Mouse (Mus musculus) MEL (cell line): ENCODE measurements around the gene Clic4. TPM values are rescaled to one million over a fixed set of nuclear protein-coding genes. Genes with fewer than 3 reads are reported as not detected.
A peak's percentile ranks its signal among the peaks of the same experiment; 100 is the strongest.

ENCODE experiments used
- DNase-seq: peaks from one replicate; pipeline ENCODE4 v3.0.0; 2011; ENCODE audit warnings: low read depth, low spot score
- H3K27ac ChIP-seq: 2 replicates; pipeline ENCODE4 v1.5.1; 2012; ENCODE audit warnings: low read depth, mild to moderate bottlenecking, control low read depth, low read length, moderate library complexity; ENCODE audit not compliant: control insufficient read depth
- H3K27me3 ChIP-seq, 2 experiments: fragments of 150-350 bp in 1 of 2; sonication (generic) in 1 of 2; 2 replicates each; pipeline ENCODE4 v1.6.1; 2012; ENCODE audit warnings: low read length in 2 of 2, mild to moderate bottlenecking in 2 of 2, improper control_type of control experiment in 1 of 2, moderate library complexity in 1 of 2; ENCODE audit not compliant: insufficient read depth in 2 of 2, control insufficient read depth in 1 of 2
- H3K36me3 ChIP-seq, 2 experiments: 2 replicates each; pipeline ENCODE4 v1.6.1; 2012 to 2014; ENCODE audit warnings: low read length in 2 of 2, improper control_type of control experiment in 1 of 2, inconsistent platforms in 1 of 2, mild to moderate bottlenecking in 1 of 2; ENCODE audit not compliant: insufficient read depth in 2 of 2, control insufficient read depth in 1 of 2
- H3K4me1 ChIP-seq, 2 experiments: fragments of 150-350 bp in 1 of 2; sonication (generic) in 1 of 2; 2 replicates each; pipeline ENCODE4 v1.6.1; 2012; ENCODE audit warnings: low read length in 2 of 2, improper control_type of control experiment in 1 of 2, mild to moderate bottlenecking in 1 of 2; ENCODE audit not compliant: insufficient read depth in 2 of 2, control insufficient read depth in 1 of 2
- H3K4me3 ChIP-seq, 2 experiments: fragments of 150-350 bp in 1 of 2; sonication (generic) in 1 of 2; 2 replicates each; pipeline ENCODE4 v1.5.1; 2012; ENCODE audit warnings: low read depth in 2 of 2, low read length in 2 of 2, mild to moderate bottlenecking in 2 of 2, moderate library complexity in 2 of 2, control low read depth in 1 of 2, improper control_type of control experiment in 1 of 2; ENCODE audit not compliant: control insufficient read depth in 1 of 2, insufficient read depth in 1 of 2
- H3K79me2 ChIP-seq: 2 replicates; pipeline ENCODE4 v1.6.1; 2012; ENCODE audit warnings: mild to moderate bottlenecking, low read length, moderate library complexity; ENCODE audit not compliant: control insufficient read depth, poor library complexity, insufficient read depth
- H3K9ac ChIP-seq: 2 replicates; pipeline ENCODE4 v1.6.1; 2012; ENCODE audit warnings: low read depth, mild to moderate bottlenecking, control low read depth, low read length, moderate library complexity; ENCODE audit not compliant: control insufficient read depth, poor library complexity, severe bottlenecking
- H3K9me3 ChIP-seq: fragments of 150-350 bp; sonication (generic); replicated peaks from 2 replicates; pipeline ENCODE4 v1.6.1; 2012; ENCODE audit warnings: mild to moderate bottlenecking, low read length, improper control_type of control experiment, moderate library complexity; ENCODE audit not compliant: insufficient read depth
- BHLHE40 ChIP-seq: IDR thresholded peaks from 2 replicates; pipeline ENCODE4 v1.6.1; 2012; ENCODE audit warnings: low read depth, mild to moderate bottlenecking, inconsistent platforms, low read length, improper control_type of control experiment, borderline replicate concordance
- CTCF ChIP-seq, 3 experiments: IDR thresholded peaks in 2 of 3; conservative IDR thresholded peaks in 1 of 3; 2 replicates each; pipeline ENCODE4 v1.5.1; 2011 to 2012; ENCODE audit warnings: low read length in 3 of 3, low read depth in 2 of 3, mild to moderate bottlenecking in 2 of 3, improper control_type of control experiment in 1 of 3, inconsistent platforms in 1 of 3, mixed read lengths in 1 of 3, moderate library complexity in 1 of 3; ENCODE audit not compliant: control insufficient read depth in 1 of 3, insufficient read depth in 1 of 3, poor library complexity in 1 of 3, severe bottlenecking in 1 of 3
- ELF1 ChIP-seq: IDR thresholded peaks from 2 replicates; pipeline ENCODE4 v1.6.1; 2014; ENCODE audit warnings: low read depth, mild to moderate bottlenecking, inconsistent platforms, low read length, improper control_type of control experiment, moderate library complexity
- EP300 ChIP-seq, 2 experiments: IDR thresholded peaks; 2 replicates each; pipeline ENCODE4 v1.6.1; 2011; ENCODE audit warnings: improper control_type of control experiment in 2 of 2, low read length in 2 of 2, low read depth in 1 of 2, mild to moderate bottlenecking in 1 of 2
- GABPA ChIP-seq: IDR thresholded peaks from 2 replicates; pipeline ENCODE4 v1.6.1; 2012; ENCODE audit warnings: low read depth, mild to moderate bottlenecking, inconsistent platforms, low read length, improper control_type of control experiment, moderate library complexity
- GATA1 ChIP-seq: IDR thresholded peaks from 2 replicates; pipeline ENCODE4 v1.6.1; 2011; ENCODE audit warnings: low read depth, low read length, improper control_type of control experiment
- HCFC1 ChIP-seq: IDR thresholded peaks from 2 replicates; pipeline ENCODE4 v1.6.1; 2012; ENCODE audit warnings: low read depth, mild to moderate bottlenecking, inconsistent platforms, low read length, improper control_type of control experiment, moderate library complexity
- JUND ChIP-seq: IDR thresholded peaks from 2 replicates; pipeline ENCODE4 v1.6.1; 2011; ENCODE audit warnings: low read depth, mild to moderate bottlenecking, improper control_type of control experiment, low read length
- MAFK ChIP-seq: IDR thresholded peaks from 2 replicates; pipeline ENCODE4 v1.6.1; 2011; ENCODE audit warnings: low read depth, mild to moderate bottlenecking, low read length, improper control_type of control experiment, borderline replicate concordance
- MAX ChIP-seq: IDR thresholded peaks from 2 replicates; pipeline ENCODE4 v1.6.1; 2011; ENCODE audit warnings: low read length, improper control_type of control experiment
- MEF2A ChIP-seq: IDR thresholded peaks from 2 replicates; pipeline ENCODE4 v1.6.1; 2014; ENCODE audit warnings: low read depth, mild to moderate bottlenecking, inconsistent platforms, low read length, improper control_type of control experiment; ENCODE audit not compliant: poor library complexity, insufficient replicate concordance, severe bottlenecking; ENCODE audit errors: extremely low read depth
- MYC ChIP-seq: IDR thresholded peaks from 2 replicates; pipeline ENCODE4 v1.6.1; 2011; ENCODE audit warnings: low read depth, mild to moderate bottlenecking, low read length, improper control_type of control experiment, moderate library complexity
- NRF1 ChIP-seq: IDR thresholded peaks from 2 replicates; pipeline ENCODE4 v1.6.1; 2014; ENCODE audit warnings: low read depth, mild to moderate bottlenecking, inconsistent platforms, low read length, improper control_type of control experiment, moderate library complexity; ENCODE audit not compliant: poor library complexity, insufficient read depth, severe bottlenecking
- POLR2A ChIP-seq, 2 experiments: IDR thresholded peaks; 2 replicates each; pipeline ENCODE4 v1.6.1; 2011 to 2012; ENCODE audit warnings: low read length in 2 of 2, mild to moderate bottlenecking in 2 of 2, control low read depth in 1 of 2, improper control_type of control experiment in 1 of 2, low read depth in 1 of 2, moderate library complexity in 1 of 2; ENCODE audit not compliant: control insufficient read depth in 1 of 2, insufficient read depth in 1 of 2, poor library complexity in 1 of 2
- POLR2AphosphoS2 ChIP-seq: IDR thresholded peaks from 2 replicates; pipeline ENCODE4 v1.6.1; 2011; ENCODE audit warnings: low read length, improper control_type of control experiment
- POLR2AphosphoS5 ChIP-seq: IDR thresholded peaks from 2 replicates; pipeline ENCODE4 v1.6.1; 2012; ENCODE audit warnings: low read depth, borderline replicate concordance, mild to moderate bottlenecking, inconsistent platforms, low read length, moderate library complexity, mixed read lengths
- RAD21 ChIP-seq: IDR thresholded peaks from 2 replicates; pipeline ENCODE4 v1.6.1; 2011; ENCODE audit warnings: mild to moderate bottlenecking, low read depth, low read length, improper control_type of control experiment
- RCOR1 ChIP-seq: IDR thresholded peaks from 2 replicates; pipeline ENCODE4 v1.6.1; 2012; ENCODE audit warnings: low read depth, mild to moderate bottlenecking, inconsistent platforms, low read length, improper control_type of control experiment
- SIN3A ChIP-seq: IDR thresholded peaks from 2 replicates; pipeline ENCODE4 v1.6.1; 2012; ENCODE audit warnings: low read length, improper control_type of control experiment, inconsistent platforms
- TAL1 ChIP-seq: IDR thresholded peaks from 2 replicates; pipeline ENCODE4 v1.6.1; 2012; ENCODE audit warnings: mild to moderate bottlenecking, inconsistent platforms, low read length, moderate library complexity, mixed read lengths
- TBP ChIP-seq: IDR thresholded peaks from 2 replicates; pipeline ENCODE4 v1.8.0; 2011; ENCODE audit warnings: low read depth, low read length, improper control_type of control experiment
- TCF12 ChIP-seq: IDR thresholded peaks from 2 replicates; pipeline ENCODE4 v1.6.1; 2014; ENCODE audit warnings: low read depth, mild to moderate bottlenecking, inconsistent platforms, low read length, improper control_type of control experiment, moderate library complexity
- UBTF ChIP-seq: IDR thresholded peaks from 2 replicates; pipeline ENCODE4 v1.6.1; 2012; ENCODE audit warnings: low read depth, mild to moderate bottlenecking, inconsistent platforms, low read length, improper control_type of control experiment, moderate library complexity, borderline replicate concordance; ENCODE audit not compliant: insufficient read depth
- USF2 ChIP-seq, 2 experiments: IDR thresholded peaks; 2 replicates each; pipeline ENCODE4 v1.6.1; 2011 to 2012; ENCODE audit warnings: improper control_type of control experiment in 2 of 2, low read length in 2 of 2, borderline replicate concordance in 1 of 2, inconsistent platforms in 1 of 2, low read depth in 1 of 2, mild to moderate bottlenecking in 1 of 2; ENCODE audit not compliant: insufficient read depth in 1 of 2
- ZKSCAN1 ChIP-seq: IDR thresholded peaks from 2 replicates; pipeline ENCODE4 v1.6.1; 2012; ENCODE audit warnings: low read depth, mild to moderate bottlenecking, inconsistent platforms, low read length, improper control_type of control experiment, moderate library complexity
- ZNF384 ChIP-seq: IDR thresholded peaks from 2 replicates; pipeline ENCODE4 v1.6.1; 2012; ENCODE audit warnings: low read depth, mild to moderate bottlenecking, inconsistent platforms, low read length, improper control_type of control experiment
- polyA plus RNA-seq, 2 experiments: library from polyadenylated mRNA; stranded (reverse) in 1 of 2; unstranded in 1 of 2; fragments of >175 nt in 1 of 2; fragments of >200 nt in 1 of 2; gene quantifications; 2 replicates each; pipeline versions ENCODE4 v1.2.1 to v1.2.4; 2012; ENCODE audit warnings: low replicate concordance in 2 of 2, low read depth in 1 of 2; ENCODE audit not compliant: insufficient read length in 2 of 2, insufficient read depth in 1 of 2, missing spikeins in 1 of 2
- total RNA-seq: library from RNA; depleted of rRNA; stranded (reverse); fragments of 300-350 nt; gene quantifications from 2 replicates; pipeline ENCODE4 v1.2.3, GENCODE M21; 2012

Gene Clic4
- total and polyA plus RNA-seq, 3 experiments: 32.9 to 274 (median 83.8) TPM

DNA sequence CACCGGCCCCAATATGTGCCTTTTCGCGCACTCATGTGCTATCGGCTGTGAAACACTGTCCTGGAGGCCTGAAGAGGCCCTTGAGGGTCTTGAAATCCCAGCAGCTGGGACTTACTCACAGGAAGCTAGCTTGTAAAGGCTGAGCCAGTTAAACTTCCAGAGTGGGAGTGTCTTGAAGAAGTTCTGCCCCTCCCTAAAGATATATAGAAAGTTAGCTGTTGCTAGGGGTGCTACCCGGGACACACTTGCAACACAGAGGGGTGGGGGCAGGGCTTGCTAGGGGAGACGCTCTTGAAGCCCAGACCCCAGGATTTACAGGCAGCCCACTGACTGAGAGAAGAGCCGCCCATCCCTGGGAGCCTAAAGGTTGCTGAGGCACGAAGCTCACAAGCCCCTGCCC, 12.8 kb upstream of the Clic4 start:
- H3K27ac ChIP-seq: peak overlapping the region; percentile 81; the same call in 1 of the 2 replicates
- H3K9me3 ChIP-seq: no peaks in the 10 kb centered on the region

DNA sequence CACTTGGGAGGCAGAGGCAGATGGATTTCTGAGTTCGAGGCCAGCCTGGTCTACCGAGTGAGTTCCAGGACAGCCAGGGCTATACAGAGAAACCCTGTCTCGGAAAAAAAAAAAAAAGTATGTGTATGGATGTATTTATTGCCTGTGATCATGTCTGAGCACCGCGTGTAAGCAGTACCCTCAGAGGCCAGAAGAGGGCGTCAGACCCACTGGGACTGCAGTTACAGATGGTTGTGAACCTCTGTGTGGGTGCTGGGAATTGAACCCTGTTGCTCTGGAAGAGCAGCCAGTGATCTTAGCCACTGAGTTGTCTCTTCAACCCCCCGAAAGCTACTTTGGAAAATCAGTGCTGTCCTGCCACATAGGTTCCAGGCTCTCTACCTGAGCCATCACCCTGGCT, 11.3 kb upstream of the Clic4 start:
- no peak for DNase-seq
- Histone ChIP-seq H3K4me1 (peaks cover 15 to 34% of the 10 kb centered on the region in 2 experiments), H3K9ac (no peak overlapping the region), H3K36me3 (peaks cover 0 to 24% of the 10 kb centered on the region in 2 experiments; a peak in 2 of 4 replicates), H3K27ac (no peak overlapping the region), H3K79me2 (no peaks in the 10 kb centered on the region), H3K27me3 (no peaks in the 10 kb centered on the region), H3K4me3 (no peak overlapping the region), H3K9me3 (no peaks in the 10 kb centered on the region)
- TF ChIP-seq RCOR1 (no peak), ZNF384 (no peak), MAFK (no peak), POLR2AphosphoS5 (no peak), BHLHE40 (no peak), ZKSCAN1 (no peak), CTCF (IDR thresholded peaks at IDR 0.05 in 2 of 3, conservative IDR thresholded peaks at IDR 0.05 in 1 of 3; ENCODE audit: control insufficient read depth in 1 of 3, insufficient read depth in 1 of 3, low read depth in 2 of 3, low read length in 3 of 3, poor library complexity in 1 of 3, severe bottlenecking in 1 of 3) (peak; percentile 29 to 46 (median 45)), TBP (no peak), USF2 (IDR thresholded peaks at IDR 0.05; ENCODE audit: borderline replicate concordance in 1 of 2, insufficient read depth in 1 of 2, low read depth in 1 of 2, low read length in 2 of 2) (no peak), POLR2A (IDR thresholded peaks at IDR 0.05; ENCODE audit: control insufficient read depth in 1 of 2, insufficient read depth in 1 of 2, low read depth in 1 of 2, low read length in 2 of 2, poor library complexity in 1 of 2) (no peak), MEF2A (no peak), ELF1 (no peak), SIN3A (no peak), RAD21 (peak; percentile 4; the same call in 1 of the 2 replicates), GATA1 (no peak)

More for the DNA sequence above, 12.8 kb upstream of the Clic4 start:
- TF ChIP-seq MYC (no peak), POLR2AphosphoS2 (no peak), MAFK (no peak), JUND (no peak), NRF1 (no peak), TCF12 (no peak), GABPA (no peak), RCOR1 (no peak), MAX (no peak), TAL1 (no peak), ZKSCAN1 (no peak), EP300 (IDR thresholded peaks at IDR 0.05; ENCODE audit: low read depth in 1 of 2, low read length in 2 of 2) (no peak), HCFC1 (no peak), RAD21 (no peak), USF2 (IDR thresholded peaks at IDR 0.05; ENCODE audit: borderline replicate concordance in 1 of 2, insufficient read depth in 1 of 2, low read depth in 1 of 2, low read length in 2 of 2) (no peak), UBTF (no peak)
- Histone ChIP-seq H3K9ac (peak overlapping the region; percentile 59; the same call in 1 of the 2 replicates), H3K79me2 (no peaks in the 10 kb centered on the region), H3K4me3 (peak overlapping the region; percentile 3 to 33; a peak in 2 of 4 replicates), H3K4me1 (peaks cover 15 to 35% of the 10 kb centered on the region in 2 experiments), H3K36me3 (peaks cover 0 to 24% of the 10 kb centered on the region in 2 experiments; a peak in 2 of 4 replicates), H3K27me3 (no peaks in the 10 kb centered on the region)
- DNase-seq: peak; percentile 42
